Mouse (Mus musculus): ENCODE measurements around the gene Col4a6.

The Col4a6 gene

GRCm38 (mm10) chrX:141473470-141474302, at the start of gene Col4a6:
Col4a6 (minus strand) TSS chrX:141474076.
- DNase-seq (ENCODE audit: low spot score) = peak; percentile 40

- no peak for DNase-seq (ENCODE audit: low spot score)
Measured at GRCm38 (mm10) chrX:141503125-141503524, 29.2 kb upstream of the Col4a6 start.

DNA sequence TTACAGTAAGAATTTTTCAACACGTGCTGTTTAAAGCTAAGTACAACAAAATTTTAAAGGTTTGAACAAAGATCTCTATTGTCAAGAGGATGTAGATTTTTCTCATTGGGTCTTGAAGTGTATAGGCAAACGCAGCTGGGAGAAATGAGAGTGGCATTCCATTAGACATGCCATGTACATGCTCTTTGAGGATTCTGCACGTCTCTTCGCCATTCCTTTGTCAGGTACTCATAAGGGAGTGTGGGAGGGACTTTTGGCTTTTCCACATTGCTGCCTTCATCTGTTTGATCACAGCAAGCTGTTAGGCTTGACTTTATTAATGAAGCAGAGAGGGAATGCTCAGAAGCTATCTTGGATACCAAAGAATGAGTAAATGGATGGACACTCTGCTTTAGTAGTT, 20.7 kb upstream of the Col4a6 start:
- DNase-seq (ENCODE audit: low spot score) = no peak

DNA sequence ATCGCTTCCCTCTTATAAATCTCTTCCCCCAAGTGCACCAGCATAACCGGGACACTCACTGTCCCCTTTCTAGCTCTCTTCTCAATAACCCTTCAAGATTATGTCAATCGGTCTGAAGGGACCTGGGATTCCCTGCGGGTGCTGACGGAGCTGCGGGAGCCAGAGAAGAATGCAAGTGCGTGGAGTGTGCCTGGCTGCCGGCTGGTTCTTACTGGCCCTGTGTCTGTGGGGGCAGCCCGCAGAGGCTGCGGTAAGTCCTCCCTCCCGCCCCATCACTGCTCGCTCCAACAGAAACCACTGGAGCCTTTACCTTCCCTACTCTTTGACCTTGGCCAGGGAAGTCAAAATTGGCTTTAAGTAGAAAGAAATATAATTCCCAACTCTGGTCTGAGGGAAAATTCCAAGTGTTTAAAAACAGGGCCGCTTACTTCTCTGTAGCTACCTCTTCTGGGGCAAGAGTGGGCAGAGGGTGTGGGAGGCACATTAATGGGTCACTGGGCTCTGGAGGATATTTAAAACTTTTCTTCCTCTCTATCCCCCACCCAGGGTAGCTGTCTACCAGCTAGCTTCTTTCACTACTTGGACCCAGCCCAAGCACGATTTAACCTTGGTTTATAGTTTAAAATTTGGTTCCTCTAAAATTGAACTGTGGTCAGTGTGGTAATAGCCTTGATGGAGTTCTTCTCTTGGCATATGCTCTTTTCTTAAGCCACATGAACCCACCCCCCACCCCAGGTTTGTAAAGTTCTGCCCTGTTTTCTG, 1.9 kb upstream of the Col4a6 start:
- peak; percentile 40 for DNase-seq (ENCODE audit: low spot score)

DNA sequence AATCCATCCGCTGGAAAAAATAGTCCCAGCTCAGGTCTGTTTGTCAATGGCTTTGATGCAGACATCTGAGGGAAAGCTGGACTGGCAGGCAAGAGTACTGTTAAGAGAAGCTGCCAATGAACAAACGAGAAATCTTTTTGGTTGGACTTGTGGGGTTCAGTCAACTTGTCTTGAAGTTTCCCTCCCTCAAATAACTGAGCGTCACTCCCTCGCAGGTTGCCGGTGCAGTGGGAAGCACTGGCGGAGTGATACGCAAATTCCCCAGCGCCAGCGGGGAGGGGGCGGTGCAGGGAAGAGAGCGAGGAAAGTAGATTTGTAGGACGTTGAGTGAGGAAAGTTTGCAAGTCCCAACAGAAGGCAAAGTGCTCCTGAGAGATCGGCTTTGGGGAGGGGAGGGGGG, 1.2 kb upstream of the Col4a6 start, which contains the start of gene Col4a5:
TSS of gene Col4a5 (plus strand) at position 276 of the 400 bp plus-strand sequence.
- DNase-seq (ENCODE audit: low spot score) = peak; percentile 80

DNA sequence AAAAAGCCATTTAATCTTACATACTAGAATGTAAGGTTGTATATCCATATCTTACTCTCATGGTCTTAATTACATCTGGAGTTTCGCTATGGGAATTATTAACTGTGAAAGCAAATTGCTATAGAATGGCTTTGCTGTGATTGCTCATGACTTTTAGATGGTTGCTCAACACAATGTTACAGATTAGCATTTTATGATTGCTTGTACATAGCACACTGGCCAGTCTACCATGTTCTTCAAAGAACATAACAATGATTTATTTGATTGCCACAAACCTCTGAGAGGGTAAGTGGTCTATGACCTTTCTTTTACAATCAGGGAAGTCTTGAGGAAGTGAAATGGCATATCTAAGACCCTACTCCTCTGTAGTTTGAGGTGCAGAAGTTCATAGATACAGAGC, 25.9 kb downstream of the Col4a6 start:
- DNase-seq (ENCODE audit: low spot score) = no peak

- DNase-seq (ENCODE audit: low spot score) = no peak
Measured at GRCm38 (mm10) chrX:141439423-141439822, 34.5 kb downstream of the Col4a6 start.

DNA sequence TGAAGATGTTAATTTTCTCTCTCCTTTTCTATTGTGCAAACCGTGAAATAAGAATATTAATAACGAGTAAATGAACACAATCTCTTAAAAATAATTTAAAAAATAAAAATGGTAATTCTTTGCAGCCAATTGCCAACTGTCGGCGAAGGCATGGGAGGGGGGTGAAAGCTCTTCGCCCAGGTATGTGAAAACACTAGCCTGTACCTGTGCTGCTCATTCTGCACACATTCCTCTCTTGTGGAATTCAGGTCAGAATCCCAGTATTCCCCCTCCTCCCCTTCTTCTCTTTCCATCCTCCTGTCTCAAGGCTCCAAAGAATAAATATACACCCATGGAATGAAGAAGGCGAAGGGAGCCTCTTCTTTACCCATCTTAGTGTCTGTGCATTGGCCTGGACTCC, 37.1 kb downstream of the Col4a6 start:
- no peak for DNase-seq (ENCODE audit: low spot score)

GRCm38 (mm10) chrX:141415318-141415717, 58.6 kb downstream of the Col4a6 start:
- no peak for DNase-seq (ENCODE audit: low spot score)

- no peak for DNase-seq (ENCODE audit: low spot score)
Measured at GRCm38 (mm10) chrX:141396243-141396642, 77.6 kb downstream of the Col4a6 start.

GRCm38 (mm10) chrX:141385399-141386105, 88.3 kb downstream of the Col4a6 start:
- no peak for DNase-seq (ENCODE audit: low spot score)

DNA sequence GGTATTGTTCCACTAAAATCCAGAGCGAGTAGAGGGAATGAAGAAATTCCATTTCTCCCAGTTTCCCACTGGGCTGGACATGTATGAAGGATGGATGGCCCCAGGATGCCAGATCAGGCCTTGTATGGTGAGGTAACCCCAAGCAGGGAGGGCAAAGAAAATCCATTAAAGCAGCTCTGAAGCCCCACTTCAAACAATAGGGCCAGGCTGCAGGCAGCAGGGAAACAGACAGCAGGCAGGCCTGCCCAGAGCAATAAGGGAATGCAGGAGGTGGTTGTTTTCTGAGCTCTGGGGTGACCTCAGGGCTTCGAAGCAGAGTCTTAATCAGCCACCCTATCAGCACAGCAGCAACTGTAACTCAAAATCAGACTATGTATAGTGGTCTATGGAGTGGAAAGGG, 89.2 kb downstream of the Col4a6 start:
- DNase-seq (ENCODE audit: low spot score) = no peak

DNA sequence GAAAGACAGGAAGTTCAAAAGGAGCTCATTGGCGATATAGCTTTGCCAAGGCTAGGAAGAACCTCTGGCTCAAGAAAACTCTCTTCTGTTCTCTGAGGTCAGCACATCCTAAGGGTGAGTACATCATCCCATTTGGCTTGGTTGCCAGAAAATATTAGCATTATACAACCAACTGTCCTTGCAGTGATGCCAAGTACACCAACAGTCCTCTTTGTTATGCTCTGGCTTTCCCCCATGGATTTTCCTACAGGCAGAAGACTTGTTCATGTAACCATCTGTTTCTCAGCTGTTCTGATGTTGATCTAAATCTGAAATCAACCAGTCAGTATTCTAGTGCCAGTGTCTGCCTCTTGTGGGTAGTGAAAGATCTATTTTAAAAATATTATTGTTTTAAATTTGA, 103.6 kb downstream of the Col4a6 start:
- DNase-seq (ENCODE audit: low spot score) = no peak

- DNase-seq (ENCODE audit: low spot score) = no peak
Measured at GRCm38 (mm10) chrX:141363331-141363730, 110.5 kb downstream of the Col4a6 start.

GRCm38 (mm10) chrX:141341417-141341816, 132.5 kb downstream of the Col4a6 start:
- no peak for DNase-seq (ENCODE audit: low spot score)

- no peak for DNase-seq (ENCODE audit: low spot score)
Measured at GRCm38 (mm10) chrX:141328044-141328443, 145.8 kb downstream of the Col4a6 start.

- DNase-seq (ENCODE audit: low spot score) = peak; percentile 7
Measured at GRCm38 (mm10) chrX:141324201-141324600, 149.7 kb downstream of the Col4a6 start.

DNA sequence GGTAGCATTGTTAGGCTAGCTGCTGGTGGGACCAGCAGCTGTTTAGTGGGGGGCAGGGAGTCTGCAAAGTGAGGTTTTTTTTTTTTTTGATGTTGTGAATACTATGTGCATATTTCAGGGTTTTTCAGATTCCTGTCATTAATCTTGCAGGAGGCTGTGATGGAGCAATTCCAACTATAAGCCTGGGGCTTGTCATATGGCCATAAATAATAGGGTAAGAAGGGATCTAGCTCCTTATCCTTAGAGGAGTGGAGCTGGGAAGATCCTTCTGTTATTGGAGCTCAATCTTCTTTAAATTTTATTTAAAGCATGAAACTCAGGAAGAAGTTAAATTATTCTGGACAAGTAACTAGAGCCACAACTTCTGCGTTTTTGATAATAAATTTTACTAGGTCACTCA, 157.7 kb downstream of the Col4a6 start:
- no peak for DNase-seq (ENCODE audit: low spot score)

GRCm38 (mm10) chrX:141315795-141316194, 158.1 kb downstream of the Col4a6 start:
- DNase-seq (ENCODE audit: low spot score) = no peak

DNA sequence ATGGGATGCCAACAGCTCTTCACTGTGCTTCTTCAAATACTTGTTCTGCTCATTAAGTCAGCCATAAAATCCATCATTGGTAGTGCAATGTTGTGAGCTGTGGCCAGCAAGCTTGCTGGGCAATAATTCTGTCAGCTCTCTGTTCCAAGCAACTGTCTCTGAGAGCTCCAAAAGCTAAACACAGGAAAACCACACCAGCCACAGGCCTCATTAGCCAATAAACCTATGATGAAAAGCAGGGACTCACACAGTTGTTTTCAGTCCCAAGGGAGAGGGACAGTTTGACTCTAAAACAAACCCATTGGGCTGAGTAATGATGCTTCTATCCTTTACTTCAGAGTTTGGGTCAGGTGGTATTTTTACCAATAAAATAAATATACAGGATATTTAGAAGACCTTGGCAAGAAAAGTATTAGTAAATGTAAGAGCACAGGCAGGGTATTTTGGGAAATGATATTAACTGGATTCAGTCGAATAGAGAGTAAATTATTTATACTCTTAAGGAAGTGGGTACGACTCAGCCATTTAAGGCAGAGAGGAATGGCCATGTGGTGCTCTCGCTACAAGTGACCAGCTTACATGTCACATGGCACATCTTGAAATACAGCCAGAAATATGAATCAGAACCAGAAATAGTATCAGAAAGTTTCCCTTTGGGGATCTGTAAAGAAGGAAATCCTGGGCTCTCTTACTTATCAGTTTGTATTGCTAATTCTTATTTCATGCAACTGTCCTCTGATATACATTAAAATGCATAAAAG, 181.0 kb downstream of the Col4a6 start:
- DNase-seq (ENCODE audit: low spot score) = no peak

DNA sequence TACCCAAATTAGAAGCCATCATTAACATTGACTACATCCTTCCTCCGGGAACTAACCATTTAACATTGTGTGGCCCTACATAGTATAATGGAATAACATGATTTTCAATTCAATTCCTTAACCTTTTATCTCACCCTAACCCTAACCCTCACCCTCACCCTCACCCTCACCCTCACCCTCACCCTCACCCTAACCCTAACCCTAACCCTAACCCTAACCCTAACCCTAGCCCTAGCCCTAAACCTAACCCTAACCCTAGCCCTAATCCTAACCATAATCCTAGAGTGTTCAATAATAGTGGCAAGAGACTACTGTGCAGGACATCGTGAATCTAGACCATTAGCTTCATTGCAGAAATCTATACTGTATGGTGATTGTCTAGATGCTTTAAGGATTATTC, 197.5 kb downstream of the Col4a6 start:
- DNase-seq (ENCODE audit: low spot score) = no peak

DNA sequence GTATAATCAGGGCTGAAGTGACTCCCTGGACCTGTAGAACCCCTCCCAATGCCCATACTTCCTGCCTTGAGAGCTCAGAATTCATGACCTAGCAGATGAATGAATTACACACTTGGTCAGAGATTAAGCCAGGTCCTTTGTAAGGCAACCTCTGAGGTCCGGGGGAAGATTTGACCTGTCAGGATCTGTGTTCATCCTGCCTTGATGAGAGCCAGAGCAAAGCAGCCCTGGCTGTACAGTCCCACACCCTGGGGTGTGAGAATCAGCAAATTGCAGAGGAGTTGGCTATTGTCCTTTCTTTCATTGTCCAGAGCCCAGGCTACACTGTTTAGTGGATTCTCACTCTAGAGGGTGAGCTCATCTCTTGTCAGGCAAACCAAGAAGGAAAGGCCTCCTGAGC, 207.9 kb downstream of the Col4a6 start:
- DNase-seq (ENCODE audit: low spot score) = peak; percentile 73
